Mouse (Mus musculus): Measurements from ENCODE around the gene Cd209a. TPM values are rescaled to one million over a fixed set of nuclear protein-coding genes. Genes with fewer than 3 reads are reported as not detected.

The Cd209a gene
- total RNA-seq (2023): 1 to 10 TPM in 1 of 2 experiments, under 1 TPM in 1; 0.65 to 2.1 TPM

DNA sequence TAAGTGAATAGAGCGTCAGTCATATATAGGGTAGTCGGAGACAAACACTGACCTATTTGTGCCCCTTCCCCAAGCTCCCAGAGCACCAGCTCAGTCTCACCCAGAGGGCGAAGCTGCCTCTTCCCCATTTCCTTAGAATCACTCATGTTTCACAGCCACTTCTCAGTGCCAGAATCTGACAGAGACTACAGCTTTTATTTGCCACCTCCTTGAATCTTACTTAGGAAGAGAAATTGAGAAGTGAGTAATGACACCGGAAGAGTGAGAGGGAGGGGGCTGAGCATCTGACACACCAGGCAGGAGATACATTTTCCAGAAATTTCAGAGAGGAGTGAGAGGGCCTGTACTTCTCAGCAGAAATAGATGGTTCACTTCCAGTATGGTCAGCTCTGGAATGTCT is at the start of gene Cd209a:
Cd209a (minus strand) TSS at position 224 of the 400 bp plus-strand sequence.

GRCm38 (mm10) chr8:3720551-3720950 is 28.2 kb downstream of the Cd209a start, which contains the start of gene Clec4g:
Gene Clec4g (minus strand): TSS chr8:3720651.

DNA sequence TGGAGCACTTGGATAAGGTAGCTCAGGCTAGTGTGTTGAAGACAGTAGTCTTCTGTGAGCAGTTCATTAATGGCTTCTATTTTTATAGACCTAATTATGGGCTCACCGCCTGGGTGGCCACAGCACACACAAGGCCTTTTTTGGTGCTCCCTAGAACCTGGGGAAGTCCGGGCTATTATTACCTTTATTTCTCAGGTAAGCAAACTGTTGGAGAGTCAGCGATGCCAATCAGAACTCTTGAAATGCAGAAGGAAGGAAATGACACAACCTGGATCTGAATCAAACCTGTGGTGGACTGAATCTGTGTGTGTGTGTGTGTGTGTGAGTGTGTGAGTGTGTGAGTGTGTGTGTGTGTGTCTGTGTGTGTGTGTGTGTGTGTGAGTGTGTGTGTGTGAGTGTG is 54.7 kb downstream of the Cd209a start, which contains the start of gene Fcer2a:
Fcer2a (minus strand) TSS at position 55 of the 400 bp plus-strand sequence.

Other genes starting within 250 kb of the Cd209a start
- gene Mcoln1, start 248.5 kb downstream of the Cd209a start, total RNA-seq (2023): 10 to 100 TPM; 70.6 to 82.9 TPM
- 10 to 100 TPM; 65.9 to 67.7 TPM for gene Pnpla6, start 233.6 kb downstream of the Cd209a start, total RNA-seq (2023)
- gene C330021F23Rik, start 181.0 kb downstream of the Cd209a start, total RNA-seq (2023): not detected
- not detected for gene Camsap3, start 161.7 kb downstream of the Cd209a start, total RNA-seq (2023)
- gene Xab2, start 127.7 kb downstream of the Cd209a start, total RNA-seq (2023): 10 to 100 TPM; 80.3 to 85.8 TPM
- gene Pet100, start 127.4 kb downstream of the Cd209a start, total RNA-seq (2023): 10 to 100 TPM; 49.8 to 57.0 TPM
- gene Pcp2, start 123.4 kb downstream of the Cd209a start, total RNA-seq (2023): not detected
- 100 to 1,000 TPM; 207 to 212 TPM for gene Stxbp2, start 118.0 kb downstream of the Cd209a start, total RNA-seq (2023)
- not detected for gene Retn, start 93.2 kb downstream of the Cd209a start, total RNA-seq (2023)
- under 1 TPM in 1 of 2 experiments, not detected in 1; 0.39 TPM for gene Mcemp1, start 83.2 kb downstream of the Cd209a start, total RNA-seq (2023)
- not detected for gene Fcor, start 76.6 kb downstream of the Cd209a start, total RNA-seq (2023)
- 10 to 100 TPM; 12.6 to 16.2 TPM for gene Trappc5, start 72.7 kb downstream of the Cd209a start, total RNA-seq (2023)
- gene Fcer2a, start 54.8 kb downstream of the Cd209a start, total RNA-seq (2023): 1 to 10 TPM in 1 of 2 experiments, under 1 TPM in 1; 0.83 to 1.4 TPM
- gene Clec4g, start 28.3 kb downstream of the Cd209a start, total RNA-seq (2023): not detected
- gene Cd209e, start 105.3 kb upstream of the Cd209a start, total RNA-seq (2023): not detected
- gene Cd209d, start 129.6 kb upstream of the Cd209a start, total RNA-seq (2023): 1 to 10 TPM in 1 of 2 experiments, under 1 TPM in 1; 0.65 to 1.5 TPM
- gene Cd209b, start 177.9 kb upstream of the Cd209a start, total RNA-seq (2023): not detected
- not detected for gene Cd209c, start 205.8 kb upstream of the Cd209a start, total RNA-seq (2023)